13 mouse cellular contexts compared by ENCODE assay signal in the genomic region with DNA sequence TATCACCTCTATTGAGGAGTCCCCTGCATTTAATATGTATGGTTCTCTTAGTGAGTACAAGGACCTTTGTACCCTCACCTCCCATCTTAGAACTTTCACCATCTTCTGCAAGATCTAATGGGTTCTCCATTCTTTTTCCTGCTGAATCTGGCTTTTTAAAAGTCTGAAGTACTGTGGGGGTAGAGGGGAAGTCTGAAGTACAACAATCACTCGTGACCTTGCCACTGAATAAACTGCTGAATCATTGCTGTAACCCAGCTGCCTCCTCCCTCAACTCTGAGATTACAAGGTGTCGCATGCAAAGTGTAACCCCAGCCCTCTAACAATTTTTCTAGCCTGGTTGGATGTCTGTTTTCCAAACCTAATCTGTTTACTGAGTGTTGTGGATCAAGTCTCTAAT. TPM values are rescaled to one million over a fixed set of nuclear protein-coding genes. Genes with fewer than 3 reads are reported as not detected.
DNase-seq lines count a peak whose midpoint lies in the region; ATAC-seq lines count a peak whose summit lies in the region.
"Had no signal": no experiment of that assay in that cellular context is flagged by ENCODE, and none has a peak within 500 bp of the region (broad histone marks: within the 10 kb centered on the region; RNA-seq: fewer than 3 reads in every experiment).

No protein-coding gene starts in this region.

- H3K27ac ChIP-seq in heart, embryonic 12.5 days (ENCODE audit: poor library complexity, severe bottlenecking) = no peak overlapping the region
- H3K27ac ChIP-seq in kidney, embryonic 15.5 days = 0 out of 2 replicates have a peak overlapping the region, but pooled peaks have one; percentile 45
- H3K27ac ChIP-seq: forebrain, embryonic 10.5 days; liver, embryonic 15.5 days; midbrain, embryonic 12.5 days had no signal

- ATAC-seq in heart, embryonic 12.5 days (ENCODE audit: insufficient number of reproducible peaks, low FRiP score) = no peak
- no peak for ATAC-seq in kidney, embryonic 15.5 days (replicated peaks; ENCODE audit: low FRiP score)

- H3K27me3 ChIP-seq in heart, embryonic 12.5 days (replicated peaks) = no peaks in the 10 kb centered on the region
- H3K27me3 ChIP-seq in kidney, embryonic 15.5 days = no peaks in the 10 kb centered on the region
- H3K27me3 ChIP-seq: midbrain, embryonic 12.5 days had no signal

- peaks cover 11% of the 10 kb centered on the region for H3K4me1 ChIP-seq in heart, embryonic 12.5 days (replicated peaks)
- peaks cover 25% of the 10 kb centered on the region for H3K4me1 ChIP-seq in kidney, embryonic 15.5 days

- H3K4me2 ChIP-seq in heart, embryonic 12.5 days = no peak overlapping the region
- no peak overlapping the region for H3K4me2 ChIP-seq in kidney, embryonic 15.5 days
- H3K4me2 ChIP-seq: liver, embryonic 15.5 days; midbrain, embryonic 12.5 days had no signal

- peak; percentile 17 for DNase-seq in heart, adult 8-10 months (ENCODE audit: low spot score)
- DNase-seq in 416B (ENCODE audit: low read depth) (peak; percentile 55), R1 (ENCODE audit: low read depth, low spot score) (peak; percentile 66)
- DNase-seq in layer of hippocampus, postnatal 10 days (ENCODE audit: low spot score in 2 of 2) = no peak
- DNase-seq in layer of hippocampus, adult 8-10 months (ENCODE audit: low spot score in 2 of 2) = no peak
- no peak for DNase-seq in layer of hippocampus, postnatal 25 days (ENCODE audit: extremely low spot score in 1 of 2, low spot score in 1 of 2)
- DNase-seq: cerebellum, adult 9-11 months; thymus, postnatal 25 days had no signal

- WGBS in heart, embryonic 12.5 days = 37% methylated on average over 2 of the region's 2 CpGs
- WGBS in kidney, embryonic 15.5 days = 43% methylated on average over 2 of the region's 2 CpGs

- H3K4me3 ChIP-seq in heart, embryonic 12.5 days = no peak overlapping the region
- H3K4me3 ChIP-seq in kidney, embryonic 15.5 days (replicated peaks) = no peak overlapping the region
- H3K4me3 ChIP-seq: forebrain, embryonic 10.5 days; liver, embryonic 15.5 days; midbrain, embryonic 12.5 days had no signal

- H3K36me3 ChIP-seq in heart, embryonic 12.5 days = no peaks in the 10 kb centered on the region
- no peaks in the 10 kb centered on the region for H3K36me3 ChIP-seq in kidney, embryonic 15.5 days
- H3K36me3 ChIP-seq: liver, embryonic 15.5 days; midbrain, embryonic 12.5 days had no signal

- no peaks in the 10 kb centered on the region for H3K9me3 ChIP-seq in heart, embryonic 12.5 days (replicated peaks)
- H3K9me3 ChIP-seq in kidney, embryonic 15.5 days (replicated peaks) = no peaks in the 10 kb centered on the region
- H3K9me3 ChIP-seq: forebrain, embryonic 10.5 days; liver, embryonic 15.5 days; midbrain, embryonic 12.5 days had no signal

- H3K9ac ChIP-seq in heart, embryonic 12.5 days = no peak overlapping the region
- no peak overlapping the region for H3K9ac ChIP-seq in kidney, embryonic 15.5 days
- H3K9ac ChIP-seq: liver, embryonic 15.5 days; midbrain, embryonic 12.5 days had no signal

RNA-seq across cellular contexts. Expression of a gene that starts 3.6 kb away (rescaled TPM):
- 100 to 1,000 TPM; 297 to 332 (median 327) TPM for total RNA-seq in heart, adult 8-10 months (2022)
- polyA plus RNA-seq in heart, embryonic 12.5 days (2016; fragmentation: Nextera tagmentation; extraction: Ambion mirVana) = 550 and 559 TPM in 2 replicates
- polyA plus RNA-seq in kidney, embryonic 15.5 days (2015; fragmentation: Nextera tagmentation; extraction: Ambion mirVana) = 721 and 765 TPM in 2 replicates
- 100 to 1,000 TPM; 537 to 556 TPM for total RNA-seq in layer of hippocampus, postnatal 10 days (2021)
- 100 to 1,000 TPM; 403 to 423 (median 409) TPM for total RNA-seq in layer of hippocampus, adult 8-10 months (2022)
- 100 to 1,000 TPM; 392 to 438 TPM for total RNA-seq in layer of hippocampus, postnatal 25 days (2021)

RNA-seq across cellular contexts. Expression of a gene that starts 27.4 kb away (rescaled TPM):
- 10 to 100 TPM; 13.3 to 18.4 (median 16.0) TPM for total RNA-seq in heart, adult 8-10 months (2022)
- 116 and 121 TPM in 2 replicates for polyA plus RNA-seq in heart, embryonic 12.5 days (2016; fragmentation: Nextera tagmentation; extraction: Ambion mirVana)
- polyA plus RNA-seq in kidney, embryonic 15.5 days (2015; fragmentation: Nextera tagmentation; extraction: Ambion mirVana) = 175 and 180 TPM in 2 replicates
- total RNA-seq in layer of hippocampus, postnatal 10 days (2021) = 10 to 100 TPM; 74.0 to 74.6 TPM
- 10 to 100 TPM; 21.4 to 36.0 (median 28.5) TPM for total RNA-seq in layer of hippocampus, adult 8-10 months (2022)
- total RNA-seq in layer of hippocampus, postnatal 25 days (2021) = 10 to 100 TPM; 26.7 to 39.4 TPM

RNA-seq across cellular contexts. Expression of a gene that starts 30.2 kb away (rescaled TPM):
- total RNA-seq in heart, adult 8-10 months (2022) = 100 to 1,000 TPM; 475 to 641 (median 529) TPM
- polyA plus RNA-seq in heart, embryonic 12.5 days (2016; fragmentation: Nextera tagmentation; extraction: Ambion mirVana) = 963 and 983 TPM in 2 replicates
- polyA plus RNA-seq in kidney, embryonic 15.5 days (2015; fragmentation: Nextera tagmentation; extraction: Ambion mirVana) = 1,497 and 1,602 TPM in 2 replicates
- total RNA-seq in layer of hippocampus, postnatal 10 days (2021) = 100 to 1,000 TPM; 174 to 189 TPM
- 100 to 1,000 TPM; 181 to 205 (median 195) TPM for total RNA-seq in layer of hippocampus, adult 8-10 months (2022)
- 100 to 1,000 TPM; 162 to 182 TPM for total RNA-seq in layer of hippocampus, postnatal 25 days (2021)

RNA-seq across cellular contexts. Expression of a gene that starts 53.1 kb away (rescaled TPM):
- total RNA-seq in heart, adult 8-10 months (2022) = 10 to 100 TPM; 61.8 to 72.5 (median 66.4) TPM
- polyA plus RNA-seq in heart, embryonic 12.5 days (2016; fragmentation: Nextera tagmentation; extraction: Ambion mirVana) = 31.8 and 34.5 TPM in 2 replicates
- 27.2 and 27.9 TPM in 2 replicates for polyA plus RNA-seq in kidney, embryonic 15.5 days (2015; fragmentation: Nextera tagmentation; extraction: Ambion mirVana)
- 10 to 100 TPM; 17.3 to 20.7 TPM for total RNA-seq in layer of hippocampus, postnatal 10 days (2021)
- 10 to 100 TPM; 15.4 to 20.4 (median 17.5) TPM for total RNA-seq in layer of hippocampus, adult 8-10 months (2022)
- total RNA-seq in layer of hippocampus, postnatal 25 days (2021) = 10 to 100 TPM; 18.0 to 18.3 TPM

RNA-seq across cellular contexts. Expression of a gene that starts 53.2 kb away (rescaled TPM):
- total RNA-seq in heart, adult 8-10 months (2022) = 1 to 10 TPM; 3.0 to 5.7 (median 4.1) TPM
- 15.9 and 17.5 TPM in 2 replicates for polyA plus RNA-seq in heart, embryonic 12.5 days (2016; fragmentation: Nextera tagmentation; extraction: Ambion mirVana)
- polyA plus RNA-seq in kidney, embryonic 15.5 days (2015; fragmentation: Nextera tagmentation; extraction: Ambion mirVana) = 30.3 and 31.7 TPM in 2 replicates
- total RNA-seq in layer of hippocampus, postnatal 10 days (2021) = 1 to 10 TPM; 2.7 to 3.2 TPM
- 1 to 10 TPM; 4.9 to 8.9 (median 6.2) TPM for total RNA-seq in layer of hippocampus, adult 8-10 months (2022)
- 1 to 10 TPM; 3.0 to 4.3 TPM for total RNA-seq in layer of hippocampus, postnatal 25 days (2021)

Comparison
In these comparisons a context has a peak if more than half of its experiments do, and no peak if none do; other contexts are left out.
1. DNase-seq: peak in heart, adult 8-10 months (single experiment), 416B (single experiment) and R1 (single experiment); none in layer of hippocampus, postnatal 10 days (0 of 2), layer of hippocampus, adult 8-10 months (0 of 2) and layer of hippocampus, postnatal 25 days (0 of 2).